Mouse (Mus musculus) liver, embryonic 16.5 days (tissue): Measurements from ENCODE around the gene Plxdc2. TPM values are rescaled to one million over a fixed set of nuclear protein-coding genes. Genes with fewer than 3 reads are reported as not detected.

Experiments
- ATAC-seq: fragments of 200-750 bp; cut with Nextera tagmentation; 2 replicates; pipeline ENCODE4 v1.8.0; 2017; ENCODE audit warnings: low read depth, mild to moderate bottlenecking, moderate number of reproducible peaks, moderate library complexity
- H3K27ac ChIP-seq: fragments of 300-500 bp; sonication (generic); 2 replicates; pipeline ENCODE4 v1.5.1; 2014; ENCODE audit warnings: mild to moderate bottlenecking, low read length
- H3K27me3 ChIP-seq: fragments of 300-500 bp; sonication (generic); 2 replicates; pipeline ENCODE4 v1.6.1; 2014; ENCODE audit warnings: low read depth, low read length, mixed read lengths; ENCODE audit not compliant: control insufficient read depth, insufficient read depth
- H3K36me3 ChIP-seq: fragments of 300-500 bp; sonication (generic); 2 replicates; pipeline ENCODE4 v1.6.1; 2014; ENCODE audit warnings: mild to moderate bottlenecking; ENCODE audit not compliant: control insufficient read depth, insufficient read depth
- H3K4me1 ChIP-seq: fragments of 300-500 bp; sonication (generic); 2 replicates; pipeline ENCODE4 v1.6.1; 2014; ENCODE audit warnings: low read depth, low read length, mixed read lengths; ENCODE audit not compliant: control insufficient read depth
- H3K4me2 ChIP-seq: fragments of 300-500 bp; sonication (generic); 2 replicates; pipeline ENCODE4 v1.6.1; 2014; ENCODE audit warnings: low read depth, low read length, mixed read lengths
- H3K4me3 ChIP-seq: fragments of 300-500 bp; sonication (generic); 2 replicates; pipeline ENCODE4 v1.5.1; 2014; ENCODE audit warnings: low read depth, mild to moderate bottlenecking, low read length
- H3K9ac ChIP-seq: fragments of 300-500 bp; sonication (generic); 2 replicates; pipeline ENCODE4 v1.6.1; 2014; ENCODE audit warnings: low read depth, low read length
- H3K9me3 ChIP-seq: fragments of 300-500 bp; sonication (generic); replicated peaks from 2 replicates; pipeline ENCODE4 v1.6.1; 2016; ENCODE audit warnings: low read length; ENCODE audit not compliant: control insufficient read depth
- WGBS: fragments of 180-500 bp; shearing (Covaris S2); extraction: QIAGEN DNeasy Blood & Tissue Kit; methylation state at CpG from one replicate; pipeline ENCODE4 v1.1.7; 2014; ENCODE audit not compliant: insufficient replicate concordance; 5-methylcytosine and 5-hydroxymethylcytosine counted together
- polyA plus RNA-seq: library from polyadenylated mRNA; unstranded; fragments of >200 nt; fragmentation: Nextera tagmentation; extraction: Ambion mirVana; gene quantifications from 2 replicates; pipeline ENCODE4 v1.2.1, GENCODE M21; 2015

Plxdc2 gene
- polyA plus RNA-seq, 1 experiment from 2014 or later: 1.8 TPM

- Histone ChIP-seq H3K27me3 (no peaks in the 10 kb centered on the region), H3K4me1 (no peaks in the 10 kb centered on the region), H3K36me3 (no peaks in the 10 kb centered on the region), H3K27ac (no peak overlapping the region), H3K4me2 (no peak overlapping the region), H3K4me3 (no peak overlapping the region), H3K9ac (no peak overlapping the region), H3K9me3 (no peaks in the 10 kb centered on the region)
- ATAC-seq: no peak
- WGBS: 74% methylated on average over 4 of the region's 4 CpGs
Observed at GRCm38 (mm10) chr2:16451666-16452009, 95.5 kb downstream of the Plxdc2 start.

GRCm38 (mm10) chr2:16452080-16452479 is 96.0 kb downstream of the Plxdc2 start:
- ATAC-seq: no peak
- H3K4me2 ChIP-seq: no peak overlapping the region
- H3K36me3 ChIP-seq: no peaks in the 10 kb centered on the region

GRCm38 (mm10) chr2:16456264-16456780 is 100.2 kb downstream of the Plxdc2 start:
- no peaks in the 10 kb centered on the region for H3K27me3 ChIP-seq
- H3K4me1 ChIP-seq: no peaks in the 10 kb centered on the region
- no peak overlapping the region for H3K4me2 ChIP-seq
- WGBS: 70% methylated on average over 1 of the region's 1 CpGs
- H3K9ac ChIP-seq: no peak overlapping the region
- no peak overlapping the region for H3K4me3 ChIP-seq
- no peaks in the 10 kb centered on the region for H3K9me3 ChIP-seq
- no peak overlapping the region for H3K27ac ChIP-seq
- no peak for ATAC-seq
- no peaks in the 10 kb centered on the region for H3K36me3 ChIP-seq

More at GRCm38 (mm10) chr2:16452080-16452479, 96.0 kb downstream of the Plxdc2 start:
- no peaks in the 10 kb centered on the region for H3K27me3 ChIP-seq
- whole genome bisulfite sequencing: 61% methylated on average over 3 of the region's 3 CpGs
- H3K9ac ChIP-seq: no peak overlapping the region
- no peak overlapping the region for H3K4me3 ChIP-seq
- H3K4me1 ChIP-seq: no peaks in the 10 kb centered on the region
- no peaks in the 10 kb centered on the region for H3K9me3 ChIP-seq
- no peak overlapping the region for H3K27ac ChIP-seq

GRCm38 (mm10) chr2:16459490-16459889 is 103.4 kb downstream of the Plxdc2 start:
- no peak for ATAC-seq
- H3K4me2 ChIP-seq: no peak overlapping the region
- no peaks in the 10 kb centered on the region for H3K36me3 ChIP-seq
- no peak overlapping the region for H3K4me3 ChIP-seq
- no peaks in the 10 kb centered on the region for H3K9me3 ChIP-seq
- H3K9ac ChIP-seq: no peak overlapping the region
- H3K27ac ChIP-seq: no peak overlapping the region
- no peaks in the 10 kb centered on the region for H3K27me3 ChIP-seq
- 48% methylated on average over 1 of the region's 1 CpGs for WGBS
- H3K4me1 ChIP-seq: no peaks in the 10 kb centered on the region

GRCm38 (mm10) chr2:16470099-16470498 is 114.0 kb downstream of the Plxdc2 start:
- no peaks in the 10 kb centered on the region for H3K36me3 ChIP-seq
- WGBS: 61% methylated on average over 3 of the region's 3 CpGs
- no peak overlapping the region for H3K4me2 ChIP-seq
- no peaks in the 10 kb centered on the region for H3K27me3 ChIP-seq
- no peak overlapping the region for H3K9ac ChIP-seq
- H3K27ac ChIP-seq: no peak overlapping the region
- no peaks in the 10 kb centered on the region for H3K4me1 ChIP-seq
- no peaks in the 10 kb centered on the region for H3K9me3 ChIP-seq
- no peak for ATAC-seq
- H3K4me3 ChIP-seq: no peak overlapping the region

GRCm38 (mm10) chr2:16483943-16484342 is 127.8 kb downstream of the Plxdc2 start:
- Histone ChIP-seq H3K36me3 (no peaks in the 10 kb centered on the region), H3K27me3 (no peaks in the 10 kb centered on the region), H3K9ac (no peak overlapping the region), H3K9me3 (no peaks in the 10 kb centered on the region), H3K27ac (no peak overlapping the region), H3K4me1 (no peaks in the 10 kb centered on the region), H3K4me2 (no peak overlapping the region), H3K4me3 (no peak overlapping the region)
- 71% methylated on average over 2 of the region's 2 CpGs for WGBS
- no peak for ATAC-seq

GRCm38 (mm10) chr2:16485970-16486369 is 129.9 kb downstream of the Plxdc2 start:
- Histone ChIP-seq H3K4me1 (no peaks in the 10 kb centered on the region), H3K27ac (no peak overlapping the region), H3K4me2 (no peak overlapping the region), H3K9me3 (no peaks in the 10 kb centered on the region), H3K4me3 (no peak overlapping the region), H3K36me3 (no peaks in the 10 kb centered on the region), H3K9ac (no peak overlapping the region), H3K27me3 (no peaks in the 10 kb centered on the region)
- ATAC-seq: no peak
- 67% methylated on average over 3 of the region's 3 CpGs for WGBS

GRCm38 (mm10) chr2:16491242-16491641 is 135.1 kb downstream of the Plxdc2 start:
- 18% methylated on average over 3 of the region's 3 CpGs for WGBS

GRCm38 (mm10) chr2:16502843-16503242 is 146.7 kb downstream of the Plxdc2 start:
- H3K27ac ChIP-seq: no peak overlapping the region
- H3K9ac ChIP-seq: no peak overlapping the region
- no peaks in the 10 kb centered on the region for H3K27me3 ChIP-seq
- no peaks in the 10 kb centered on the region for H3K9me3 ChIP-seq
- WGBS: 34% methylated on average over 1 of the region's 1 CpGs
- H3K4me1 ChIP-seq: no peaks in the 10 kb centered on the region
- H3K36me3 ChIP-seq: no peaks in the 10 kb centered on the region
- no peak overlapping the region for H3K4me2 ChIP-seq
- ATAC-seq: no peak
- no peak overlapping the region for H3K4me3 ChIP-seq

More at GRCm38 (mm10) chr2:16491242-16491641, 135.1 kb downstream of the Plxdc2 start:
- no peaks in the 10 kb centered on the region for H3K36me3 ChIP-seq
- no peaks in the 10 kb centered on the region for H3K9me3 ChIP-seq
- no peaks in the 10 kb centered on the region for H3K27me3 ChIP-seq
- no peak overlapping the region for H3K4me2 ChIP-seq
- ATAC-seq: no peak
- H3K4me3 ChIP-seq: no peak overlapping the region
- H3K27ac ChIP-seq: no peak overlapping the region
- no peaks in the 10 kb centered on the region for H3K4me1 ChIP-seq
- H3K9ac ChIP-seq: no peak overlapping the region
